In the genomic region with DNA sequence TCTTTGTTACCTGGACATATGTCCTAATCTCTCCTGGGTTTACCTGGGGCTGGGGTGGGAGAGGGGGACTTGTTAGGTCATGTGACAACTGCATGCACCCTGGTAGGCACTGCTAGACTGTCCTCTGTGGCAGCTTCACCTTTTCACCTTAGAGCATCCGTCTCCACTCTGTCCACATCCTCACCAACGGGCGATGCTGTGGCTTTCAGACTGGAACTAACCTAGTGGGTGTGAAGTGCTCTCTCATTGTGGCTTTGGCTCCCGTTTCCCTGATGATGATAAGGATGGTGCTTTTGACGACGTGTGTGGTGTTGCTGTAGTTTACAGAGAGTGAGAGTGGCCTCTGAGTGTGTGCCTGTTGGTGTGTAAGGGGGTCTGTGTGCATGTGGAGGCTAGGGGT, we compare ENCODE assay signal across 16 mouse cellular contexts. TPM values are rescaled to one million over a fixed set of nuclear protein-coding genes. Genes with fewer than 3 reads are reported as not detected.
DNase-seq lines count a peak whose midpoint lies in the region; ATAC-seq lines count a peak whose summit lies in the region.
"Had no signal": no experiment of that assay in that cellular context is flagged by ENCODE, and none has a peak within 500 bp of the region (broad histone marks: within the 10 kb centered on the region; RNA-seq: fewer than 3 reads in every experiment).

No protein-coding gene starts in this region.

- no peak for ATAC-seq in neural tube, embryonic 11.5 days (ENCODE audit: insufficient read depth, low FRiP score, low TSS enrichment)
- peak; percentile 64 for ATAC-seq in common myeloid progenitor, adult 5-6 weeks (replicated peaks; ENCODE audit: low read depth, poor library complexity, severe bottlenecking)
- ATAC-seq: forebrain, embryonic 15.5 days; intestine, postnatal 0 days; Patski had no signal

- WGBS in neural tube, embryonic 11.5 days, result 85% methylated on average over 6 of the region's 6 CpGs

- no peaks in the 10 kb centered on the region for H3K36me3 ChIP-seq in neural tube, embryonic 11.5 days (ENCODE audit: control insufficient read depth, insufficient read depth, low read length)
- H3K36me3 ChIP-seq in megakaryocyte, embryonic 14.5 days (replicated peaks; ENCODE audit: low read length), result no peaks in the 10 kb centered on the region
- H3K36me3 ChIP-seq: forebrain, embryonic 15.5 days had no signal

- H3K4me1 ChIP-seq in neural tube, embryonic 11.5 days (ENCODE audit: control insufficient read depth, insufficient read depth, low read length), result no peaks in the 10 kb centered on the region
- peaks cover 61% of the 10 kb centered on the region for H3K4me1 ChIP-seq in megakaryocyte, embryonic 14.5 days
- H3K4me1 ChIP-seq: forebrain, embryonic 15.5 days had no signal

- H3K9me3 ChIP-seq in neural tube, embryonic 11.5 days (ENCODE audit: control insufficient read depth, low read length), result no peaks in the 10 kb centered on the region
- peaks cover 9% of the 10 kb centered on the region for H3K9me3 ChIP-seq in megakaryocyte, embryonic 14.5 days
- H3K9me3 ChIP-seq: forebrain, embryonic 15.5 days had no signal

- H3K27me3 ChIP-seq in neural tube, embryonic 11.5 days (ENCODE audit: control insufficient read depth, insufficient read depth, low read length), result no peaks in the 10 kb centered on the region
- peaks cover 82% of the 10 kb centered on the region for H3K27me3 ChIP-seq in megakaryocyte, embryonic 14.5 days (replicated peaks)
- H3K27me3 ChIP-seq: forebrain, embryonic 15.5 days; Patski had no signal

- DNase-seq in neural tube, embryonic 11.5 days (ENCODE audit: low spot score), result peak; percentile 2
- DNase-seq in neural tube, embryonic 10.5 days (ENCODE audit: extremely low spot score, low spot score), result no peak
- no peak for DNase-seq in c-Kit-positive CD71-positive TER-119-positive erythroid progenitor cells, embryonic 14.5 days (ENCODE audit: low spot score)
- no peak for DNase-seq in right cerebral cortex, postnatal 10 days (ENCODE audit: low spot score in 2 of 2)
- no peak for DNase-seq in thymus, adult 18-20 months
- DNase-seq: adrenal gland, adult 2 months; cerebellum, adult 2 months; heart, postnatal 10 days; kidney, postnatal 25 days; liver; lung, embryonic 14.5 days had no signal

- no peak overlapping the region for H3K9ac ChIP-seq in neural tube, embryonic 11.5 days (ENCODE audit: low read length)
- H3K9ac ChIP-seq: forebrain, embryonic 15.5 days; lung, embryonic 14.5 days had no signal

- H3K4me3 ChIP-seq in neural tube, embryonic 11.5 days (ENCODE audit: low read depth, low read length), result no peak overlapping the region
- peak overlapping the region; percentile 67 for H3K4me3 ChIP-seq in megakaryocyte, embryonic 14.5 days (replicated peaks)
- H3K4me3 ChIP-seq: forebrain, embryonic 15.5 days had no signal

- no peak overlapping the region for H3K27ac ChIP-seq in neural tube, embryonic 11.5 days (ENCODE audit: low read depth, low read length)
- H3K27ac ChIP-seq: forebrain, embryonic 15.5 days had no signal

- H3K4me2 ChIP-seq in neural tube, embryonic 11.5 days (ENCODE audit: low read depth), result no peak overlapping the region
- H3K4me2 ChIP-seq: forebrain, embryonic 15.5 days had no signal

RNA-seq across cellular contexts. Expression of gene P2rx7, which starts 1.6 kb away (rescaled TPM):
- 1.6 and 2.4 TPM in 2 replicates for polyA plus RNA-seq in neural tube, embryonic 11.5 days (2014; fragmentation: Nextera tagmentation; extraction: Ambion mirVana)
- total RNA-seq in common myeloid progenitor, adult 5-6 weeks (2017), result 5.2 and 5.3 TPM in 2 replicates
- polyA plus RNA-seq in megakaryocyte, embryonic 14.5 days (2012; ENCODE audit: insufficient read depth, low replicate concordance), result 2.5 TPM in 1 of 2 replicates, not detected in the other

RNA-seq across cellular contexts. Expression of gene Ift81, which starts 31.0 kb away (rescaled TPM):
- polyA plus RNA-seq in neural tube, embryonic 11.5 days (2014; fragmentation: Nextera tagmentation; extraction: Ambion mirVana), result 41.2 and 44.7 TPM in 2 replicates
- total RNA-seq in common myeloid progenitor, adult 5-6 weeks (2017), result 6.1 and 19.6 TPM in 2 replicates
- polyA plus RNA-seq in megakaryocyte, embryonic 14.5 days (2012; ENCODE audit: insufficient read depth, low replicate concordance), result not detected in 2 replicates

Comparison
In these comparisons a context has a peak if more than half of its experiments do, and no peak if none do; other contexts are left out.
1. RNA of gene Ift81, which starts 31.0 kb away (polyA plus RNA-seq): 41.2 to 44.7 TPM in neural tube, embryonic 11.5 days; not detected in megakaryocyte, embryonic 14.5 days; every median in the first group is over 10 times any median in the second.